Mouse (Mus musculus) limb, embryonic 10.5 days (tissue): Measurements from ENCODE around the gene Hspb6. TPM values are rescaled to one million over a fixed set of nuclear protein-coding genes. Genes with fewer than 3 reads are reported as not detected.

Source experiments
- DNase-seq: peaks from one replicate; pipeline ENCODE4 v3.0.0-alpha.2; 2017; ENCODE audit warnings: low spot score
- H3K27ac ChIP-seq: fragments of 300-500 bp; sonication (generic); 2 replicates; pipeline ENCODE4 v1.5.1; 2016; ENCODE audit warnings: mild to moderate bottlenecking
- H3K27me3 ChIP-seq: fragments of 300-500 bp; sonication (generic); 2 replicates; pipeline ENCODE4 v1.6.1; 2016; ENCODE audit warnings: low read depth, mild to moderate bottlenecking; ENCODE audit not compliant: poor library complexity, severe bottlenecking
- H3K36me3 ChIP-seq: fragments of 300-500 bp; sonication (generic); 2 replicates; pipeline ENCODE4 v1.6.1; 2016; ENCODE audit warnings: mild to moderate bottlenecking, moderate library complexity
- H3K4me1 ChIP-seq: fragments of 300-500 bp; sonication (generic); 2 replicates; pipeline ENCODE4 v1.6.1; 2016
- H3K4me3 ChIP-seq: fragments of 300-500 bp; sonication (generic); 2 replicates; pipeline ENCODE4 v1.5.1; 2016; ENCODE audit warnings: mild to moderate bottlenecking, moderate library complexity
- H3K9me3 ChIP-seq: fragments of 300-500 bp; sonication (generic); replicated peaks from 2 replicates; pipeline ENCODE4 v1.6.1; 2016; ENCODE audit warnings: mild to moderate bottlenecking
- WGBS: fragments of 180-500 bp; shearing (Covaris S2); methylation state at CpG from one replicate; pipeline ENCODE4 v1.1.7; 2016; 5-methylcytosine and 5-hydroxymethylcytosine counted together
- polyA plus RNA-seq: library from polyadenylated mRNA; unstranded; fragments of >200 nt; fragmentation: Nextera tagmentation; extraction: Ambion mirVana; gene quantifications from 2 replicates; pipeline ENCODE4 v1.2.1, GENCODE M21; 2016

The Hspb6 gene
- 4.7 and 7.0 TPM in 2 replicates for polyA plus RNA-seq

DNA sequence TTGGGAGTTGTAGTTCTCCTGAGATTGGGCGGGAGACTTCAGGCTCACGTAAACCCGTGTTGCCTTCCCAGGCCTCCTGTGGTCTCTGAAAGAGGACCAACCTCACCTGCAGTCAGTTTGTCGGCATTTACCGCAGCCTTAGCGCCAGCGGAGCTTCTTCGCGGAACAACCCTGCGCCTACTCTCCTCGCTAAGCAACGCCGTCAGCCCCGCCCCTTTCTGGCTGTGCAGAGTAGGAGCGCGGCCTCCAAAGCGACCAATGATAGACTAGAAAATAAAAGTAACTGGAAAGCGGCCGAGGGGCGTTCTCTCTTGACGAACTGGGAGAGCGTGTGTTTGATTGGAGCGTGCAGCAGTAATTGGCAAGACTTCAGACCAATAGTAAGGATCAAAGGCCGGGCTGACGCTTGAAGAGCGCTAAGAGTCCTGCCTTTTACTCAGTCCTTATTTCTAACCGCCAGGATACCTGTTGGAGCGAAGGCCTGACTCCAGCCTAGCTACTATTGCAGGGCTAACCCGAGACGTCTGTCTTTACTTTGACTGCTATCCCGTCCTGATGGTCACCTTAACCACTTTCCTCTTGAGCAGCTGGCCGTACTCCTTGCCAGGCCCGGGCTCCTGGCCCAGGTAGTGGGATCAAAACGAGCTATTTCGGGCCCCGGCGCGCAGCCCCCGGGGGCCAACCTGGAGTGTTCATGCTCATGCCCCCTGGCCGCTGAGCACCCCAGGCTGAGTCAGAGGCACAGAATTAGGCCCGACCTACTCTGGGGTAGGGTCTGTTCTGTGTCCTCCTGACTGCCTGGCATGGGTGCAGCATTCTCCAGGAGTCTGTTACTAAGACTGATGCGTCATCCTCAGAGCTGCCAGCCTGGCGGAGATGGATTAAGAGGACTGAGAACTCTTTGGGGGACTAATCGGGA lies at the start of gene Hspb6, which contains the start of gene Proser3:
Gene Hspb6, plus strand, starts transcription at position 77 of the 919 bp plus-strand sequence.
Gene Proser3, minus strand, starts transcription at position 198 of the 919 bp plus-strand sequence.
- peak within 1 kb of the TSS; percentile 95 for H3K27ac ChIP-seq
- H3K9me3 ChIP-seq: no peaks in the 10 kb centered on the region
- peak within 1 kb of the TSS; percentile 67 for H3K4me3 ChIP-seq
- peaks cover 60% of the 10 kb centered on the region for H3K36me3 ChIP-seq
- peaks cover 23% of the 10 kb centered on the region for H3K4me1 ChIP-seq
- 1% methylated on average over 44 of the region's 44 CpGs for WGBS
- H3K27me3 ChIP-seq: no peaks in the 10 kb centered on the region
- DNase-seq: peak; percentile 92

DNA sequence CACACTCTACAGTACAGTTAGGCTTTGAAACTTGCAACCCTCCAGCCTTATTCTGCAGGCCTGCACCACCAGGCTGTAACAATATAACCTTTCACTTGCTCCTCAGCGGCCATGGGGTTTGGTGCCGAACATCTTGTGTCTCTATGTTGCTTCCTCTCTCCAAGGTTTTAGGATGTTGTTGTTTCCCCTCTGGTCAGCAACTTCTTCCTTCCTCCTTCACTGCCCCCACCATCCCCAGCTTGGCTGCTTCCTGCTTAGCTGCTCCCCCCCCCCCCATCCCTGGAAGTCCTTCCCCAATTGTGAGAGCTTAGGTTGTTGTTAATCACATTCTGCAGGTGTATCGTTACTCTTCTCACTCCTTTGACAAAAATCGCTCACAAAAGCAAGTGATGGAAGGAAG lies 43.9 kb upstream of the Hspb6 start:
- WGBS: 84% methylated on average over 4 of the region's 4 CpGs
- Histone ChIP-seq H3K36me3 (no peaks in the 10 kb centered on the region), H3K27me3 (no peaks in the 10 kb centered on the region), H3K27ac (no peak overlapping the region), H3K4me1 (no peaks in the 10 kb centered on the region), H3K4me3 (no peak overlapping the region), H3K9me3 (no peaks in the 10 kb centered on the region)
- no peak for DNase-seq

DNA sequence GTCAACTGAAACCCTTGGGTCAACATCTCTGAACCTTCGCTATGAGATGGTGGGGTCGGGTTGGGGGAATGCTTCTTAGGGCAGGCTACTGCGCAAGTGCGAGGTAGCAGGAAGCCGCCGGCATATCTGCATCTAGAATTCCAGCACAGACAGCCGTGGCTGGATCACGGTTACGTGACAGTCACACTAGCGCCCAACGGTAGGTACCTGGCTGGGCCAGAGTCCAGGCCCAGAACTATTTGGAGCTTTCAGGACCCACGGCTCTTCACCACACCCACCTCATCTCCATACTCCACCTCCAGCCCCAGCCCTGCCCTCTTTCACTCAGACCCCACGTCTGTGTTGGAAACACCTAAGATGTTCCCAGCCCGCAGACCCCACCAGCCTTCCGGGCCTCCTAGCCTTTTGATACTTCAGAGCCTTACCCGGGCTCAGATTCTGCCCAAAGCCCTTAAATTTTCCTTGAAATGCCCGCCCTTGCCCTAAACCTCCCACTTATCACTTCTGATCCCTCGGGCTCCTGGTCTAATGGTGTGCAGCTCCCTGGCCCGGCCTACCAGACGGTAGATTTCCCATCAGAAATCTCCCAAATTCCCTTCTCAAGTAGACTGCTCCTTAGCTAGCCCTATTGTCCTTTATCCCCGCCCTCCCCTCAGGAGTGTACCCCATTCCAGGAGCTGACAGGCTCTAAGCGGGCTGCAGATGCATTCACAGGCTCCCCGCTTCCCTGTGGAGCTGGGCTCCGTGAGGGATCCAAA lies 36.8 kb upstream of the Hspb6 start:
- no peaks in the 10 kb centered on the region for H3K36me3 ChIP-seq
- DNase-seq: no peak
- H3K27ac ChIP-seq: no peak overlapping the region
- H3K4me1 ChIP-seq: no peaks in the 10 kb centered on the region
- H3K9me3 ChIP-seq: no peaks in the 10 kb centered on the region
- peaks cover 13% of the 10 kb centered on the region; the same call in 1 of the 2 replicates for H3K27me3 ChIP-seq
- 53% methylated on average over 24 of the region's 24 CpGs for WGBS
- no peak overlapping the region for H3K4me3 ChIP-seq

DNA sequence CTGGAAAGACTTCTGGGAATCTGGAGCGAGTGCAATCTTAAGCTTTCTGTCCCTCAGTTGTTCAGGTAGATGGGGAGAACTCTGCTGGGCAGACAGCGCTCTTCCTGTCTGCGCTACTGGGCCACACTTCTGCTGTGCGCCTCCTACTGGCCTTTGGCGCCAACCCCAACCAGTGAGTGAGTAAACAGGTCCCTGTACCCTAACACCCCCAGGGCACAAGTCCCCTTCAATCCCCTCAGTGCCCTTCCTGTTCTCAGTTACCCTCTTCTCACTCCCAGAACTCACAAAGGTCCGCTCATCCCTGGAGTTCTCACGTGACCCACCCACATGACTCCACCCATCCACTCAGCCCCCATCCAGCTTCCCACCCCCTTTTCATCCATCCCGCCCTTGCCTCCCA lies 33.7 kb upstream of the Hspb6 start:
- Histone ChIP-seq H3K27me3 (peaks cover 16% of the 10 kb centered on the region; the same call in 1 of the 2 replicates), H3K9me3 (no peaks in the 10 kb centered on the region), H3K36me3 (peaks cover 8% of the 10 kb centered on the region), H3K27ac (no peak overlapping the region), H3K4me3 (no peak overlapping the region), H3K4me1 (0 out of 2 replicates have a peak, but pooled peaks cover 4% of the 10 kb centered on the region)
- whole genome bisulfite sequencing: 41% methylated on average over 8 of the region's 8 CpGs
- DNase-seq: no peak

DNA sequence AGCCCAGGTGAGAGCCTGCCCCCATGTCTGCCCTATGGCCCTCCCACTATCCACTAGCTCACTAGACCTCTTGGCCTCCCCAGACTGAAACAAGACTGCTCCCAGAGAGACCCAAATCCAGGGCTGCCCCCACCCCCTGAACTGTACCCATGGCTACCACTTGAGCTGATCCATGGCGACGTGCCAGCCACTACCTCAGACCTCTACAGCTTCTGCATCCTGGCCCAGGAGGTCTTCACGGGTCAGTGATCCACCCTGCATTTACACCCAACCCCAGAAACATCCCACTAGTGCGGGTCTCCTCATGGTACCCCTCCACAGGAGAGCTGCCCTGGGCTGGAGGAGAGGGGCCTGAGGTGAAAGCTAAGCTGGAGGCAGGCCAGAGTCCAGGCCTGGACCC lies 31.6 kb upstream of the Hspb6 start:
- Histone ChIP-seq H3K4me1 (0 out of 2 replicates have a peak, but pooled peaks cover 4% of the 10 kb centered on the region), H3K27ac (no peak overlapping the region), H3K4me3 (no peak overlapping the region), H3K36me3 (peaks cover 29% of the 10 kb centered on the region), H3K27me3 (peaks cover 12% of the 10 kb centered on the region; the same call in 1 of the 2 replicates), H3K9me3 (no peaks in the 10 kb centered on the region)
- 86% methylated on average over 4 of the region's 4 CpGs for WGBS
- no peak for DNase-seq

DNA sequence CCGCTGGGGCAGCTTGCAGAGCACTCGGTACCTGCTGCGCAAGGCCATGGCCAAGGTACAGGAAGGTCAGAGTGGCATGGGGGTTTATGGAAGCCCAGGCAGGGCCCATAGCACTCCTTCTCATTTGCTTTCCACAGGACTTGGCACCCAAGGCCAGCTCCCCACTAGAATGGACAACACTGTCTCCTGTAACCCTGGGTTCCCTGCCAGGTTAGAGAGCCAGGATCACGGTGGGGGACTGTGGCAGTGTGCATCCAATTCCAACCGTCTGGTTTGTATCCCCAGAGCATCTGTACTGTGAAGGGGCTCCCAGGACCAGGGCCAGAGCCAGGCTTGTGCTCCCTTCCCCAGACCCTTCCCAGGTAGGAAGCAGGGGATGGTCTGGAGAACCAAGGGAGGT lies 31.1 kb upstream of the Hspb6 start:
- H3K4me3 ChIP-seq: no peak overlapping the region
- H3K36me3 ChIP-seq: peaks cover 33% of the 10 kb centered on the region
- H3K27me3 ChIP-seq: peaks cover 7% of the 10 kb centered on the region; the same call in 1 of the 2 replicates
- no peak overlapping the region for H3K27ac ChIP-seq
- peaks cover 5% of the 10 kb centered on the region for H3K4me1 ChIP-seq
- WGBS: 83% methylated on average over 5 of the region's 5 CpGs
- no peak for DNase-seq
- H3K9me3 ChIP-seq: no peaks in the 10 kb centered on the region

DNA sequence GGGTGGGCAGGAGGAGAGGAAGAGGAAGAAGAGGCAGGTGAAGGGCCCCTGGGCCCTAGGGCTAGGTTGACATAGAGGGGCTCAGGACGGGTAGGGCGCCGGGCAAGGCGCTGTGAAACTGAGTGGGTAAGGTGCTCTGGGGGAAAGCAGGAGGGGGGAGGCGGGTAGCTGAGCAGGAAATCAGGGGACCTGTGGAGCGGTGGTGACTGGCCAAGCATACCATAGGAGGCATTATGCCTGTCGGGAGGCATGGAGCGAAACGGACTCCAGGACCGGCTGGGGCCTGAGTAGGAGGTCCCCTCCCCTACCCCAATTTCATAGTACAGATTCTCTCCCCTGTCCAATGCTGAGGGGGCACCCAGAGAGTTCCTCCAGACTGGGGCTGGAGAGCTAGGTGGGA lies 29.1 kb upstream of the Hspb6 start:
- peaks cover 54% of the 10 kb centered on the region for H3K36me3 ChIP-seq
- WGBS: 77% methylated on average over 10 of the region's 10 CpGs
- H3K27ac ChIP-seq: no peak overlapping the region
- H3K27me3 ChIP-seq: peaks cover 10% of the 10 kb centered on the region
- H3K4me1 ChIP-seq: peaks cover 17% of the 10 kb centered on the region
- H3K9me3 ChIP-seq: no peaks in the 10 kb centered on the region
- peak; percentile 26 for DNase-seq
- H3K4me3 ChIP-seq: no peak overlapping the region

DNA sequence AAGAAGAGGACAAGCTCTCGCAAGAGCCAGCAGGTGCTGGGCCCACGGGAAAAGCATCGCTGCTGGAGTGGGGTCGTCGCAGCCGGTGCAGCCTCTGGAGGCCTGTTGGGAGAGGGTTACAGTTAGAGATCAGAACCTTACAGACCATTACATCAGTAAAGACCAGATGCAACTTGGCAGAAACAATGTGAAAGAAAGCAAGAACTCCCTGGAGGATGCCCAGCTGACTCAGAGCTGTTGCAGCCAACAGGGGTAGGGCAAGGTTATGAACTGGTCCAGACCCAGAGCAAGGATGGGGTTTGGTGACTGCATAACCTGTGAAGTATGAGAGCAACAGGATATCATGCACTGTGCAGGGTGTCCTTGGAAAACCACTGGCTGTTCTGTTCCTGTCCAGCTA lies 27.5 kb upstream of the Hspb6 start:
- H3K27ac ChIP-seq: no peak overlapping the region
- DNase-seq: no peak
- H3K36me3 ChIP-seq: peaks cover 70% of the 10 kb centered on the region
- H3K4me3 ChIP-seq: no peak overlapping the region
- peaks cover 10% of the 10 kb centered on the region for H3K27me3 ChIP-seq
- peaks cover 17% of the 10 kb centered on the region for H3K4me1 ChIP-seq
- WGBS: 79% methylated on average over 6 of the region's 6 CpGs
- no peaks in the 10 kb centered on the region for H3K9me3 ChIP-seq

DNA sequence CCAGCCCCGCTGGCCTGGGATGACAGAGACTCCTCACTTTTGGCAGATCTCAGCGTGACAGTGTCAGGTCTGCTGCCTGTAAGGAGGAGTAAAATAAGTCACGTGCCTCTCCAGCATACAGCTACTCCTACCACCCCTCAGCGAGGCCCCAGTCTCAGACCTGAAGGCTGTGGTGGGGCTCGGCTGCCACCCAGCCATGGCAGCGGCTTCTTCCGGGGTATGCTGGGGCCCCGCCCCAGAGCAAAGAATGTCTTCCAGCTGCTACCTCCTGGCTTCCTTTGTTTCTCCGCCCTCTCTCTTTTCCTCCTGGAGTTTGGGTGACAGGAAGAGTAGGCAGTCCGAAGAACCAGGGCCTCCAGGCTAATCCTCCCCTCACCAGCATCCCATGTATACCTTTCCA lies 26.0 kb upstream of the Hspb6 start:
- H3K27ac ChIP-seq: peak overlapping the region; percentile 72
- no peak for DNase-seq
- no peaks in the 10 kb centered on the region for H3K9me3 ChIP-seq
- peaks cover 84% of the 10 kb centered on the region for H3K36me3 ChIP-seq
- H3K4me3 ChIP-seq: peak overlapping the region; percentile 27
- 20% methylated on average over 10 of the region's 10 CpGs for WGBS
- peaks cover 10% of the 10 kb centered on the region for H3K27me3 ChIP-seq
- H3K4me1 ChIP-seq: peaks cover 17% of the 10 kb centered on the region

DNA sequence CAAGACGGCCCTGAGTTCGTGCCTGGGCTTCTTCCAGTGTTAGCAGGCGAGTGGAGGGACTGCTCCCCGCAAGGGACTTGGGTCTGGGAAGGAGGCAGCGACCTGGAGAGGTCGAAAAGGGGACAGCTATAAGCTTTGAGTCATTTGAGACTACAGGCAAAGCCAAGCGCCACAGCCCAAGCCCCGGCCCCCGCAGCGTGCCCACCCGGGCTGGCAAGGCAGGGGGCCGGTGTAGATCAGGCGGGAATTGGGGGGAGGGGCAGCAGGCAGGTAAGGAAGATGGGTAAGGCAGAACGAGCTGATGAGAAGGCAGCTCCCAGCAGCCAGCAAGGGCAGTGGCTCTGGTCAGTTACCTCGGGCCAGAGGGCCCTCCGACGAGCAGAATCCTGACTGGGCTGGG lies 25.6 kb upstream of the Hspb6 start:
- DNase-seq: no peak
- H3K36me3 ChIP-seq: peaks cover 89% of the 10 kb centered on the region
- H3K27ac ChIP-seq: peak overlapping the region; percentile 72
- peak overlapping the region; percentile 27 for H3K4me3 ChIP-seq
- 16% methylated on average over 16 of the region's 17 CpGs for WGBS
- H3K9me3 ChIP-seq: no peaks in the 10 kb centered on the region
- H3K4me1 ChIP-seq: peaks cover 16% of the 10 kb centered on the region
- H3K27me3 ChIP-seq: peaks cover 10% of the 10 kb centered on the region

DNA sequence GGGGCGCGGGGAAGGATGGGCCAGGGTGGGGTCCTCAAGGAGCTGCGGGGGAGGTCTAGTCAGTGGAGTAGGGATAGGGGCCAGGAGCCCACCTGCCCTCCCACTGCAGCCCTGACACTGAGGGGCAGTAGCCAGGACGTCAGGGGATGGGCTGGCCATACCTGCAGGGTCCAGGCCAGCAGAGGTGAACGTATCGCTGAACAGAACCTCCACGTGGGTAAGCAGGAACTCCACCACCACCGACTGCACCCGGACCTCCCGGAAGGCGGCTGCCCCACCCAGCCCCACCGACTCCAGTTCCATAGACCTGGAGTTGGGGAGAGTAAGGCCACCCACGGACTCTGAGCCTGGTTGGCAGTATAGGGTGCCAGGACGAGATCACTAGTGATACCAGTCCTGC lies 25.0 kb upstream of the Hspb6 start:
- Histone ChIP-seq H3K4me3 (0 out of 2 replicates have a peak overlapping the region, but pooled peaks have one; percentile 27), H3K27me3 (peaks cover 10% of the 10 kb centered on the region), H3K36me3 (peaks cover 95% of the 10 kb centered on the region), H3K27ac (peak overlapping the region; percentile 72; the same call in 1 of the 2 replicates), H3K4me1 (peaks cover 13% of the 10 kb centered on the region), H3K9me3 (no peaks in the 10 kb centered on the region)
- DNase-seq: no peak
- 72% methylated on average over 14 of the region's 14 CpGs for WGBS

DNA sequence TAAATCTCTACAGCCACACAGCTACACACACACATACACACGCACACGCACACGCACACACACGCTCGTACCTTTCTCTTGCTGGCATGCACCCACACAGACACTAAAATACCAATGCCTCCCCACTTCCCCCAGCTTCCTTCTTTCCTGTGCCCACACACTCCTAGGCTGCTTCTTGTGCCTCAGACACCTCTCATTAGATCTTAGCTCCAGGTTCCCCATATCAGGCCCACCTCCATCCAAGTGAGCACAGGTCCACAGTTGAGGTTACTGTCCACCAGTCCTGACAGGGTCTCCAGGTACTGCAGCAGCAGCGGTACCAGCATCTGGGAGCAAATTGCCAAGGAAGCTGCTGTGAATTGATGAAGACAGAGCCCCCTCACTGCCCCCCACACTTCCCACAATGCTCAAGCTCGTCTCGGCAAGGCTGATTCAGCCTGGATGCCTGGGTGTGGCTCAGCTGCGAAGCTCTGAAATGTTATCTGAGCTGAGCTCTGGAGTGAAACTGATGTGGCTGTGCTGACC lies 20.6 kb upstream of the Hspb6 start:
- H3K27me3 ChIP-seq: peaks cover 17% of the 10 kb centered on the region
- H3K9me3 ChIP-seq: no peaks in the 10 kb centered on the region
- H3K36me3 ChIP-seq: peaks cover 68% of the 10 kb centered on the region
- H3K4me3 ChIP-seq: no peak overlapping the region
- H3K27ac ChIP-seq: no peak overlapping the region
- H3K4me1 ChIP-seq: peaks cover 34% of the 10 kb centered on the region
- DNase-seq: no peak
- WGBS: 85% methylated on average over 9 of the region's 9 CpGs
